Comparison of ENCODE assay signal across 8 mouse cellular contexts in the genomic region with DNA sequence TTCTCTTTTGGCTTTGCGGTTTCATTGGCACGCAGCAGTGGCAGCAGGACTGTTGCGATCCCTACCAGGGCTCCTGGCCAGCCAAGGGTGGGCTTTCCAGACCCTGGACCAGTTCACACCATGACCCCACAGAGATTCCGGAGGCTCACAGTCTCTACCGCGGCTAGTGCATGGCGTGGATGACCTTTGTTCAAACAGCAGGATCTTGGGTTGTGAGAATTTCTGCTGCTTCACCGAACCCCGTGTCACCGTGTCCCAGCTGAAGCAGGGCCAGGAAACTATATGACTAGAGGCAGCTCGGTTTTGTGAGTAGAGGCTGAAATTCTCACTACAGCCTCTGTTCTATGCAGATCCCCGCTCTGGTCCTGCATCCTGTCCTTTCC. TPM values are rescaled to one million over a fixed set of nuclear protein-coding genes. Genes with fewer than 3 reads are reported as not detected.
DNase-seq lines count a peak whose midpoint lies in the region; ATAC-seq and TF ChIP-seq lines count a peak whose summit lies in the region.

No protein-coding gene starts in this region.

- no peak for TF ChIP-seq CTCF in intestine, postnatal 0 days (IDR thresholded peaks at IDR 0.05; ENCODE audit: low read depth)

- no peaks in the 10 kb centered on the region for H3K36me3 ChIP-seq in intestine, postnatal 0 days (ENCODE audit: control insufficient read depth, insufficient read depth)
- H3K36me3 ChIP-seq in midbrain, embryonic 13.5 days, result no peaks in the 10 kb centered on the region

- H3K27me3 ChIP-seq in intestine, postnatal 0 days (replicated peaks; ENCODE audit: control insufficient read depth, insufficient read depth, low read length), result no peaks in the 10 kb centered on the region
- no peaks in the 10 kb centered on the region for H3K27me3 ChIP-seq in midbrain, embryonic 13.5 days

- H3K4me1 ChIP-seq in intestine, postnatal 0 days (replicated peaks; ENCODE audit: control insufficient read depth, insufficient read depth, low read length), result no peaks in the 10 kb centered on the region; the same call in 1 of the 2 replicates
- peaks cover 18% of the 10 kb centered on the region for H3K4me1 ChIP-seq in midbrain, embryonic 13.5 days (replicated peaks)

- DNase-seq in cerebellum, postnatal 14 days, result peak; percentile 31 to 42
- no peak for DNase-seq in cerebellum, adult 11 months
- DNase-seq in right cerebral cortex, postnatal 10 days (ENCODE audit: low spot score in 2 of 2), result peak; percentile 57 to 63
- no peak for DNase-seq in right cerebral cortex, adult 2 months (ENCODE audit: low spot score in 2 of 2)

- H3K4me3 ChIP-seq in intestine, postnatal 0 days (ENCODE audit: low read depth, low read length), result no peak overlapping the region
- H3K4me3 ChIP-seq in midbrain, embryonic 13.5 days (replicated peaks), result peak overlapping the region; percentile 12; the same call in 1 of the 2 replicates

- 53% methylated on average over 12 of the region's 12 CpGs for WGBS in intestine, postnatal 0 days
- 53% methylated on average over 12 of the region's 12 CpGs for WGBS in midbrain, embryonic 13.5 days

- peak overlapping the region; percentile 40; the same call in 1 of the 2 replicates for H3K4me2 ChIP-seq in intestine, postnatal 0 days (replicated peaks; ENCODE audit: low read depth)
- H3K4me2 ChIP-seq in midbrain, embryonic 13.5 days (replicated peaks), result peak overlapping the region; percentile 37

- ATAC-seq in intestine, postnatal 0 days, result no peak
- peak; percentile 67 for ATAC-seq in midbrain, embryonic 13.5 days
- no peak for ATAC-seq in activated CD4-positive, CD25-positive, alpha-beta regulatory T cell, adult 4 months
- no peak for ATAC-seq in erythroblast, adult 5-6 weeks (replicated peaks; ENCODE audit: low FRiP score, poor library complexity, severe bottlenecking)

- H3K27ac ChIP-seq in intestine, postnatal 0 days (ENCODE audit: low read depth, low read length), result no peak overlapping the region
- peak overlapping the region; percentile 39; the same call in 1 of the 2 replicates for H3K27ac ChIP-seq in midbrain, embryonic 13.5 days

- no peaks in the 10 kb centered on the region for H3K9me3 ChIP-seq in intestine, postnatal 0 days (ENCODE audit: control insufficient read depth)
- no peaks in the 10 kb centered on the region for H3K9me3 ChIP-seq in midbrain, embryonic 13.5 days

- no peak overlapping the region for H3K9ac ChIP-seq in intestine, postnatal 0 days (ENCODE audit: low read depth, low read length)
- H3K9ac ChIP-seq in midbrain, embryonic 13.5 days (replicated peaks), result no peak overlapping the region

RNA-seq across cellular contexts. Expression of a gene that starts 7.7 kb away (rescaled TPM):
- 7.3 and 8.2 TPM in 2 replicates for polyA plus RNA-seq in intestine, postnatal 0 days (2015; fragmentation: Nextera tagmentation; extraction: Ambion mirVana)
- 14.9 and 15.2 TPM in 2 replicates for polyA plus RNA-seq in midbrain, embryonic 13.5 days (2015; fragmentation: Nextera tagmentation; extraction: Ambion mirVana)
- 1 to 10 TPM in 1 of 2 experiments, under 1 TPM in 1; 0.34 to 3.6 TPM for polyA plus RNA-seq in activated CD4-positive, CD25-positive, alpha-beta regulatory T cell, adult 4 months (2017; shearing (Covaris generic))
- 0.19 TPM in 1 of 2 replicates, not detected in the other for total RNA-seq in erythroblast, adult 5-6 weeks (2015; ENCODE audit: low replicate concordance)
- total RNA-seq in erythroblast, adult 5-6 weeks (2017; ENCODE audit: low replicate concordance), result 0.17 TPM in 1 of 2 replicates, not detected in the other

RNA-seq across cellular contexts. Expression of a gene that starts 39.8 kb away (rescaled TPM):
- polyA plus RNA-seq in intestine, postnatal 0 days (2015; fragmentation: Nextera tagmentation; extraction: Ambion mirVana), result 3.8 and 4.4 TPM in 2 replicates
- polyA plus RNA-seq in midbrain, embryonic 13.5 days (2015; fragmentation: Nextera tagmentation; extraction: Ambion mirVana), result 0.13 TPM in 1 of 2 replicates, not detected in the other
- polyA plus RNA-seq in activated CD4-positive, CD25-positive, alpha-beta regulatory T cell, adult 4 months (2017; shearing (Covaris generic)), result not detected
- not detected in 2 replicates for total RNA-seq in erythroblast, adult 5-6 weeks (2015; ENCODE audit: low replicate concordance)
- total RNA-seq in erythroblast, adult 5-6 weeks (2017; ENCODE audit: low replicate concordance), result not detected in 2 replicates

RNA-seq across cellular contexts. Expression of a gene that starts 45.0 kb away (rescaled TPM):
- polyA plus RNA-seq in intestine, postnatal 0 days (2015; fragmentation: Nextera tagmentation; extraction: Ambion mirVana), result 12.2 and 13.7 TPM in 2 replicates
- 0.40 and 1.1 TPM in 2 replicates for polyA plus RNA-seq in midbrain, embryonic 13.5 days (2015; fragmentation: Nextera tagmentation; extraction: Ambion mirVana)
- polyA plus RNA-seq in activated CD4-positive, CD25-positive, alpha-beta regulatory T cell, adult 4 months (2017; shearing (Covaris generic)), result not detected
- total RNA-seq in erythroblast, adult 5-6 weeks (2015; ENCODE audit: low replicate concordance), result not detected in 2 replicates
- not detected in 2 replicates for total RNA-seq in erythroblast, adult 5-6 weeks (2017; ENCODE audit: low replicate concordance)

Comparison
In these comparisons a context has a peak if more than half of its experiments do, and no peak if none do; other contexts are left out.
1. DNase-seq: peak in cerebellum, postnatal 14 days (2 of 2) and right cerebral cortex, postnatal 10 days (2 of 2); none in cerebellum, adult 11 months (single experiment) and right cerebral cortex, adult 2 months (0 of 2).